In genomic region chr2:26507961-26508391, GRCm38 (mm10) we compare ENCODE assay signal across 9 mouse cellular contexts. TPM values are rescaled to one million over a fixed set of nuclear protein-coding genes. Genes with fewer than 3 reads are reported as not detected.
DNase-seq lines count a peak whose midpoint lies in the region; ATAC-seq lines count a peak whose summit lies in the region.
"Had no signal": no experiment of that assay in that cellular context is flagged by ENCODE, and none has a peak within 500 bp of the region (broad histone marks: within the 10 kb centered on the region; RNA-seq: fewer than 3 reads in every experiment).

No protein-coding gene starts in this region.

- peak; percentile 32; the same call in 1 of the 2 replicates for ATAC-seq in kidney, embryonic 16.5 days (ENCODE audit: low FRiP score, low TSS enrichment)
- ATAC-seq in hindbrain, embryonic 15.5 days (ENCODE audit: low FRiP score, low read depth) = no peak
- no peak for ATAC-seq in midbrain, embryonic 15.5 days (replicated peaks)
- no peak for ATAC-seq in erythroid progenitor cell, adult 5-6 weeks (replicated peaks; ENCODE audit: low FRiP score, poor library complexity, severe bottlenecking)

- intact Hi-C loops in left cerebral cortex, postnatal 14 days (cut with DNase I) = no loop called here

- H3K27me3 ChIP-seq in kidney, embryonic 16.5 days (ENCODE audit: insufficient read depth, low read length) = no peaks in the 10 kb centered on the region
- H3K27me3 ChIP-seq in hindbrain, embryonic 15.5 days = peaks cover 21% of the 10 kb centered on the region
- peaks cover 16% of the 10 kb centered on the region for H3K27me3 ChIP-seq in midbrain, embryonic 15.5 days (replicated peaks)
- H3K27me3 ChIP-seq: Patski had no signal

- H3K4me2 ChIP-seq in kidney, embryonic 16.5 days (replicated peaks; ENCODE audit: low read depth, low read length) = peak overlapping the region; percentile 11
- H3K4me2 ChIP-seq in hindbrain, embryonic 15.5 days = no peak overlapping the region
- no peak overlapping the region for H3K4me2 ChIP-seq in midbrain, embryonic 15.5 days

- no peaks in the 10 kb centered on the region for H3K36me3 ChIP-seq in kidney, embryonic 16.5 days (ENCODE audit: insufficient read depth, low read length)
- H3K36me3 ChIP-seq in hindbrain, embryonic 15.5 days = no peaks in the 10 kb centered on the region
- H3K36me3 ChIP-seq in midbrain, embryonic 15.5 days (replicated peaks) = no peaks in the 10 kb centered on the region

- H3K4me1 ChIP-seq in kidney, embryonic 16.5 days (ENCODE audit: insufficient read depth, low read length) = peaks cover 46% of the 10 kb centered on the region
- peaks cover 34% of the 10 kb centered on the region for H3K4me1 ChIP-seq in hindbrain, embryonic 15.5 days (replicated peaks)
- H3K4me1 ChIP-seq in midbrain, embryonic 15.5 days = peaks cover 26% of the 10 kb centered on the region

- no peak overlapping the region for H3K4me3 ChIP-seq in kidney, embryonic 16.5 days (ENCODE audit: low read length)
- no peak overlapping the region for H3K4me3 ChIP-seq in hindbrain, embryonic 15.5 days
- no peak overlapping the region for H3K4me3 ChIP-seq in midbrain, embryonic 15.5 days

- no peaks in the 10 kb centered on the region for H3K9me3 ChIP-seq in kidney, embryonic 16.5 days (ENCODE audit: low read length)
- H3K9me3 ChIP-seq in hindbrain, embryonic 15.5 days = no peaks in the 10 kb centered on the region
- no peaks in the 10 kb centered on the region for H3K9me3 ChIP-seq in midbrain, embryonic 15.5 days

- H3K9ac ChIP-seq in kidney, embryonic 16.5 days (replicated peaks; ENCODE audit: low read length) = peak overlapping the region; percentile 53
- no peak overlapping the region for H3K9ac ChIP-seq in hindbrain, embryonic 15.5 days
- no peak overlapping the region for H3K9ac ChIP-seq in midbrain, embryonic 15.5 days

- DNase-seq in kidney, adult 18-20 months = no peak
- peak; percentile 65 for DNase-seq in embryo, embryonic 10 days (ENCODE audit: low spot score)
- no peak for DNase-seq in left cerebral cortex, postnatal 14 days (ENCODE audit: low spot score in 2 of 2)
- no peak for DNase-seq in ovary, adult 18-20 months (ENCODE audit: low spot score)

- H3K27ac ChIP-seq in kidney, embryonic 16.5 days (ENCODE audit: low read length) = peak overlapping the region; percentile 97
- H3K27ac ChIP-seq in hindbrain, embryonic 15.5 days (replicated peaks) = peak overlapping the region; percentile 68
- H3K27ac ChIP-seq in midbrain, embryonic 15.5 days = peak overlapping the region; percentile 48; the same call in 1 of the 2 replicates

- 12% methylated on average over 6 of the region's 6 CpGs for WGBS in kidney, embryonic 16.5 days
- WGBS in hindbrain, embryonic 15.5 days = 28% methylated on average over 6 of the region's 6 CpGs
- 22% methylated on average over 6 of the region's 6 CpGs for WGBS in midbrain, embryonic 15.5 days

RNA-seq across cellular contexts. Expression of gene Notch1, which starts 8.5 kb away (rescaled TPM):
- polyA plus RNA-seq in kidney, embryonic 16.5 days (2015; fragmentation: Nextera tagmentation; extraction: Ambion mirVana) = 23.7 and 27.0 TPM in 2 replicates
- 16.3 and 18.2 TPM in 2 replicates for polyA plus RNA-seq in hindbrain, embryonic 15.5 days (2015; fragmentation: Nextera tagmentation; extraction: Ambion mirVana)
- 15.6 and 17.6 TPM in 2 replicates for polyA plus RNA-seq in midbrain, embryonic 15.5 days (2015; fragmentation: Nextera tagmentation; extraction: Ambion mirVana)
- 5.4 and 9.0 TPM in 2 replicates for total RNA-seq in erythroid progenitor cell, adult 5-6 weeks (2015; ENCODE audit: low replicate concordance)
- 1.5 and 6.0 TPM in 2 replicates for total RNA-seq in erythroid progenitor cell, adult 5-6 weeks (2017; ENCODE audit: low replicate concordance)
- 10 to 100 TPM; 23.6 to 27.5 TPM for total RNA-seq in left cerebral cortex, postnatal 14 days (2021)
